Mouse (Mus musculus) MEL-GATA-1-ER (cell line): ENCODE results near the gene Utrn.

Experiments
- DNase-seq: peaks from one replicate; pipeline ENCODE4 v3.0.0-alpha.2; 2012; ENCODE audit warnings: low read depth; ENCODE audit errors: extremely low read depth

Utrn gene

GRCm38 (mm10) chr10:12736861-12737835 lies 132.0 kb downstream of the Utrn start:
- DNase-seq: no peak

DNA sequence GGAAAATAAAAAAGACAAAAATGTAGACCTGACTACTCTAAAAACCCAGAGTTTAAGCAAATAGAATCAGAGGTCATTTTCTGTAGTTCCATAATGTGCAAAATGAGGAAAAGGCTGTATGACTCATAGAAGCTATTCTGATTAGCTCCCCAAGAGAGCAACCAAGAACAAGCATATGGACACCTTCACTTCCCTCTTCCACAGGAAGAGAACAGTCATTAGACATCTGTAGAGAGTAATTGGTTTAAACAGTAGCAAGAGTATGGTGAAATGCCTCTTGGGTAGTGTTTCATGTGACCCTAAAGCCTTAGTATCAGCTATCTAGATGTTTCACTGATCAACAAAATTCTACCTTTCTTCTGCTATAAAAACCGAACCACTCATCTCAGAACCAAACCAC lies 133.5 kb downstream of the Utrn start:
- no peak for DNase-seq

- no peak for DNase-seq
These were observed 137.7 kb downstream of the Utrn start for GRCm38 (mm10) chr10:12731459-12731858.

GRCm38 (mm10) chr10:12729635-12730034 lies 139.5 kb downstream of the Utrn start:
- no peak for DNase-seq

- no peak for DNase-seq
These were observed 140.1 kb downstream of the Utrn start for GRCm38 (mm10) chr10:12729033-12729432.

DNA sequence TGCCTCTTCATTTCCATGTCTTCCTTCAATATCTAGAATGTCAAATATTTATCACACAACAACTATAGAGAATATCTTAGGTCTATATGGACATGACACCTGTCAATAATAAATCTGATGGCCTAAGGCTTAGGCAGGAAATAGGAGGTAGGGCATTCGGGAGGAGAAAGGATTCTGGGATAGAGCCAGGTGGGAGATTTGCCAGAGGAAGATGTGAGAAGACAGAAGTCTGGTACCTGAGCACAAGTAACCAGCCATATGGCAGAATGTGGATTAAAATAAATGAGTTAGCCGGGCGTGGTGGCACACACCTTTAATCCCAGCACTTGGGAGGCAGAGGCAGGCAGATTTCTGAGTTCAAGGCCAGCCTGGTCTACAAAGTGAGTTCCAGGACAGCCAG lies 141.3 kb downstream of the Utrn start:
- no peak for DNase-seq

DNA sequence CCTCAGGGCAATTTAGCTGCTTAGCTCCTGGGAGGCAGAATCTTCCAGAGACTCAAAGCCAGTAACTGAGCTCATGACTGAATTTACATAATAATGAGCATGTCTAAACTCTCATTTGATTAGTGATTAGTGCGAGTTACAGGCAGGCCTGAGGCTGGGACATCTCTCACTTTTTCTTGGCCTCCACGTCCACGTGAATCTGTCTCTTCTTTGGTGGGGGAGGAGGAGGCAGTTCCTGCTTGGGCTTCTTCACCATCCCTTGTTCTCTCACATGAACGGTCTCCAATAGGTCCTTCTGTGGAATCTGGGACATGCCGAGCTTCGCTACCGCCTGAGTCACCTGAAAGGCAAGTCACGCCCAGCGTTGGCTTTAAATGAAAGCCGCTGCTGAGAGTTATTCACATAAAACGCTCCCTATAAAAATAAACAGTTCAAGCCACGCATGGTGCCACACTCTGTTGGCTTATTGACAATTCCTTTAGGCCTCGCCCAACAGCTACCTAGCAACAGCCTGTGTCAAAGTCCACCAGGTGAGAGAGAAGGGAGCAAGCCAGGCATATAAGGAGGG lies 143.0 kb downstream of the Utrn start:
- DNase-seq: no peak

GRCm38 (mm10) chr10:12724247-12725001 lies 144.7 kb downstream of the Utrn start:
- DNase-seq: no peak

GRCm38 (mm10) chr10:12723269-12723668 lies 145.9 kb downstream of the Utrn start:
- peak; percentile 24 for DNase-seq

- no peak for DNase-seq
These were observed 147.1 kb downstream of the Utrn start for GRCm38 (mm10) chr10:12722111-12722510.

- no peak for DNase-seq
These were observed 150.8 kb downstream of the Utrn start for GRCm38 (mm10) chr10:12718386-12718785.

DNA sequence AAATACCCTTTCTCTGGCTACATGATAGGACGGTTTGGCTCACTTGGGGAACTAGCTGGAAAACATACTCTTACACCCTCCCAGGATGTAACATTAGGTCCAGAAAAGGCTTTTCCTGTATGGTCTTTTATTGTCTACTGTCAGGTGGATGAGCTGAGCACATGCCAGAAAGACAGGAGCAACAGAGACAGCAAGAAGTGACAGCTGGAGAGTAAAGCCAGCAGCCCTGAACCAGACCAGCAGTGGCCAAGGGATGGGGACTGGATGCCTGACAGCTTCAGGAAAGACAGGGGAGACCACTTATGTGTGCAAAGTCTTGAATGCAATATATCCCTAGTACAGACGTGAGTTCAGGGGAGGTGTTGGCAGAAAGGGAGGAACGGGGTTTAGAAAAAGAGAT lies 151.8 kb downstream of the Utrn start:
- DNase-seq: no peak

GRCm38 (mm10) chr10:12716657-12717327 lies 152.4 kb downstream of the Utrn start:
- no peak for DNase-seq

- no peak for DNase-seq
These were observed 155.8 kb downstream of the Utrn start for GRCm38 (mm10) chr10:12713236-12713855.

- no peak for DNase-seq
These were observed 157.8 kb downstream of the Utrn start for GRCm38 (mm10) chr10:12711332-12711831.

GRCm38 (mm10) chr10:12706516-12706915 lies 162.6 kb downstream of the Utrn start:
- DNase-seq: no peak

- DNase-seq: peak; percentile 14
These were observed 163.2 kb downstream of the Utrn start for GRCm38 (mm10) chr10:12705990-12706389.

- no peak for DNase-seq
These were observed 164.9 kb downstream of the Utrn start for GRCm38 (mm10) chr10:12704290-12704689.

DNA sequence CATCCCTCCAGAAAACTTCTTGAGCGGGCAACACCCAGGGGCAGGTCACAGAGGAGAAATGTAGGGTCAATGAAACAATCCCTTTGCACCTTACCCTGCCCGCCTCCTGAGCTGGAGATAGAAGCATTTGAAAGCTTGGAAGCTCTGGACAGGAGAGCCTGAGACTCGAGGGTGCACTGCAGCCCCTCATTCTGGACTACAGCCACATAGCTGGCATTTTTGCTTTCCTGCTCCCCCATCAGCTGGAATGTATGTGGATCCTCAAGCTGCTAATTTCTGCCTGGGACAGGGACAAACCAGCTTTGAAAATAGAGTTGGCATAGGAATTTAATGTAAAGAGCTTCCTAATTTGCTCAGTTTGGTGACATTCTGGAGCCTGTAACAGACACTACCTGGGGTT lies 165.6 kb downstream of the Utrn start:
- no peak for DNase-seq

DNA sequence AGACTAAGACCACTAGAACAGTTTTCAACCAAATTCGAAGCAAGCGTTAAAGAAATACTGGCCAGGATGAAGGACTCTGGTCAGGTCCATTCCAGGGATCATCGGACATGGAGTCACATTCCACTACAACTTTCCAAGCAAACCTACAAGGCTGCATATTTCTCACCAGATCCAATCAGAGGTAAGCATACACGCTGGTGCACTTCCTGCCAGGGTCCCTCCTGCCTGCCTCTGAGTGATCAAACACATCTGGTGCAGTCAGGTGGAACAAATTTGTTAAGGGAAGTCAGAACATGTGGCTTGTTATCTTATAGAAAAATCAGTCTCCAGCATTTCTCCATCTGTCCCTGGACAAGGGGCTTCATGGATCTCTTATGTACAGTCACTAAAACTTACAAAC lies 167.0 kb downstream of the Utrn start:
- no peak for DNase-seq

GRCm38 (mm10) chr10:12701694-12702093 lies 167.5 kb downstream of the Utrn start:
- no peak for DNase-seq
